Mouse (Mus musculus): ENCODE measurements at regions not wholly inside any gene's neighbourhood (a gene's known extent, or its start where the extent isn't known, plus 50 kb on each side); places are given as distances from the start of the nearest gene placed in this dataset.

DNA sequence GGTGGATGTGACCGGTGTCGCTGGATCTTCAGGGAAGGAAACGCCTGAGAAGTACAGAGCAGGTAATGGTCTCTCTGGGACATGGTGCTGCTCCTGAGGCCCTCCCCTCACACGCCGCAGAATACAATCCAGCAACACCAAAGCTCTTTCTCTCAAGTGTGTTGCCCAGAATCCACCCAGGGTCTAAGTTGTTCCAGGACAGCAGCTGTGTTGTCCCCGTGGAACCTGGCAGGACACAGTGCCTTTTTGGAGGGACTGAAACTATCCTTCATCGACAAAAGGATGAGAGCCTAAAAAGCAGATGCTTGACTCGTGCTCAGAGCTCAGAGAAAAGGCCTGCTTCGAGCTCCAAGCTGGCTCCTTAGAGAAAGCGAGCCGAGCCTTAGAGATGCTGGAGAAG, 77.8 kb upstream of the Irf2bp2 start:
- no peaks in the 10 kb centered on the region for H3K9me3 ChIP-seq
- H3K4me2 ChIP-seq = no peak overlapping the region
- H3K4me3 ChIP-seq = no peak overlapping the region
- no peak overlapping the region for H3K27ac ChIP-seq
- H3K4me1 ChIP-seq = peaks cover 37% of the 10 kb centered on the region
- H3K36me3 ChIP-seq = no peaks in the 10 kb centered on the region
- H3K27me3 ChIP-seq = no peaks in the 10 kb centered on the region
- H3K9ac ChIP-seq = no peak overlapping the region
- WGBS = 84% methylated on average over 11 of the region's 11 CpGs
- ATAC-seq (ENCODE audit: insufficient number of reproducible peaks, low FRiP score, low TSS enrichment, low read depth) = no peak

DNA sequence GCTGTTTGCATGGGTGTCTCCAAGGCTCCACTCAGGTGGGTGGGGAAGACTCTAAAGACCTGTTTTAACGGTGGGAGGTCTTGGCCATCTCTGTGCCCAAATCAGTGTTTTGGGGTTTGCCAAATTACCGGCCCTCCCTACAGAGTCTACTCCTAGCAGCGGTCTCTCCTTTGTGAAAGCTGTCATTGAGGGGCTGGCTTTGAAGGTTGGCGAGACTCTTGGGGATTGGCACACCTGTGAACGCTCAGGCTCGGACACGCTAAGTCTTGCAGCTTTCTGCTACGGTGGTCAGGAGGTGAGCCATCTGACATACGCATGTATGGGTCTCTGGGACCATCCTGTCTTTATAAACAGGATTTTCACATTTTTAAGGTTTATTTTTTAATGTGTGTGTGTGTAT, 76.1 kb upstream of the Irf2bp2 start:
- H3K9me3 ChIP-seq = no peaks in the 10 kb centered on the region
- no peak overlapping the region for H3K27ac ChIP-seq
- H3K4me3 ChIP-seq = no peak overlapping the region
- peaks cover 48% of the 10 kb centered on the region for H3K4me1 ChIP-seq
- no peak overlapping the region for H3K4me2 ChIP-seq
- 61% methylated on average over 9 of the region's 9 CpGs for WGBS
- H3K9ac ChIP-seq = no peak overlapping the region
- H3K36me3 ChIP-seq = no peaks in the 10 kb centered on the region
- no peaks in the 10 kb centered on the region for H3K27me3 ChIP-seq
- ATAC-seq (ENCODE audit: insufficient number of reproducible peaks, low FRiP score, low TSS enrichment, low read depth) = no peak

DNA sequence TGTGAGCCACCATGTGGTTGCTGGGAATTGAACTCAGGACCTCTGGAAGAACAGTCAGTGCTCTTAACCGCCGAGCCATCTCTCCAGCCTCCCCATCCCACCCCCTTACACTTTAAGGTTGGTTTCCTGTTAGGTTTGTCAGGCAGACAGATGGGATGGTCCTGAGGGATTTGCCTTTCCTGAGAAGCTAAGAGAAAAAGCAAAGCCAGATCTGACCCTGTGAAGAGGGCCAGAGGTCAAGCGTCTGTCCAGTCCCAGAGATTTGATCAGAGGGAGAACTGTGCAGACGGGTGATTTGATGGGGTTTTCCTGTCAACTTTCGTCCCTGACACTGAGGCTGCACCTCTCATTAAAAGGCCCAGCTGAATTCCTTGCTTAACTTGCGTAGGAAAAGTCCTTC, 75.4 kb upstream of the Irf2bp2 start:
- no peaks in the 10 kb centered on the region for H3K27me3 ChIP-seq
- H3K36me3 ChIP-seq = no peaks in the 10 kb centered on the region
- H3K9me3 ChIP-seq = no peaks in the 10 kb centered on the region
- ATAC-seq (ENCODE audit: insufficient number of reproducible peaks, low FRiP score, low TSS enrichment, low read depth) = no peak
- WGBS = 55% methylated on average over 6 of the region's 6 CpGs
- no peak overlapping the region for H3K9ac ChIP-seq
- peak overlapping the region; percentile 99; the same call in 1 of the 2 replicates for H3K27ac ChIP-seq
- H3K4me2 ChIP-seq = no peak overlapping the region
- H3K4me1 ChIP-seq = peaks cover 56% of the 10 kb centered on the region
- H3K4me3 ChIP-seq = no peak overlapping the region

DNA sequence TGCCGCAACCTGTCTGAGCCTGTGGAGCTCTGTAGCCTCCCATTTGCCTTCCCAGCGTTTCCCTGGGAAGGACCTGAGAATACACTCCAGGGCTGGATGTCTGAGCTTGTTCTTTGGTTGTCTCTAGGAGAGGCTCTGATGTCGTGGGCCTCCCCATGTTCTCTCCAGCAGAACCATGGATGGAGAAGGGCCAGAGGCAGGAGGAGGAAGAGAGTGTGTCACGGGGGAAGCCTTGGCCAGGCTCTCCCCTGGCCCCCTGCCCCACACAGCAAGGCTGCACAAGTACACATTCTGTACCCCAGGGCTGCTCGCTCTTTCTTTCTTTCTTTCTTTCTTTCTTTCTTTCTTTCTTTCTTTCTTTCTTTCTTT, 74.9 kb upstream of the Irf2bp2 start:
- Histone ChIP-seq H3K4me3 (no peak overlapping the region), H3K27ac (peak overlapping the region; percentile 99), H3K36me3 (no peaks in the 10 kb centered on the region), H3K4me1 (peaks cover 61% of the 10 kb centered on the region), H3K4me2 (no peak overlapping the region), H3K27me3 (no peaks in the 10 kb centered on the region), H3K9ac (no peak overlapping the region), H3K9me3 (no peaks in the 10 kb centered on the region)
- ATAC-seq (ENCODE audit: insufficient number of reproducible peaks, low FRiP score, low TSS enrichment, low read depth) = no peak
- 48% methylated on average over 5 of the region's 5 CpGs for WGBS

DNA sequence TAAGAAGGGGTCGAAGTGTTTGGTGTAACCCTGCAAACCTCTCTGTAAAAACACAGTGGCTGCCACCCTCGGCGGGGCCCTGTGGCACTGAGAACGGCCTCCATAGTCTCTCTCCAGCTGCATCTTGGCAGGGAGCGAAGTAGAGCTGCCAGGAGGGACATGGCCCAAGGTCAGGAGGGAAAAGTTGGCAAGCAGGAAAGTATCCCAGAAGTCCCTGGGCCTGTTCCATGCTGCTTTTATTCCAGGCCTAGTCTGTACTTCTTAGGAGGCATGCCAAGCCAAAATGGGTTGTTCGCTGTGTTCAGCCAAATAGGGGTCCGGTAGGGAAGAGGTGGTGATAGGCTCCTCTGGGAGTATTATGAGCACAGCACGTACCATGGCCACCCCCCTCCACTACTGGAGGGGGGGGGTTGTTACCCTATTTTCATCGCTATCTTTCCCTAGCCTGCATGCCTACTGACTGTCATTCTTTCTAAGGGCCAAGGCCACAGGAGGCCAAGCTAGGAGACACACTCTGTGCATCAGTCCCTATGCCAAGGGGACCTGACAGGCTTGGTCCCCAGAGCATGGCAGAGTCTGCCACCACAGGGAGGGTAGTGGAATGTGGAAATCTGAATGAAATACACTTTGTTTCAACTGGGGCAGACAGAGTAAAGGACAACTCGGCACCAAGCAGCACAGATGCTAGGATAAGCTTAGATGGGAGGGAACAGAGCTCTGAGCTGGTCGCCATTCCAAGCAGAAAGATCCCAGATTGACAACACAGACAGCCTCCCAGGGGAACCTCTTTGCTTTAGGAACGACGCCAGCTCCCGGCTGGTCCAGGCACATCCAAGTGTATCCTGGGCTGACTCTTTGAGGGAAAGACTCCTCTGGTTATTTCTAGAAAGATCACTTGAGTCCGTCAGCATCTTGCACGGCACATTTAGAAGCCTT, 74.2 kb upstream of the Irf2bp2 start:
- Histone ChIP-seq H3K4me2 (0 out of 2 replicates have a peak overlapping the region, but pooled peaks have one; percentile 26), H3K9ac (no peak overlapping the region), H3K9me3 (no peaks in the 10 kb centered on the region), H3K27me3 (no peaks in the 10 kb centered on the region), H3K4me3 (no peak overlapping the region), H3K27ac (peak overlapping the region; percentile 99), H3K4me1 (peaks cover 64% of the 10 kb centered on the region), H3K36me3 (no peaks in the 10 kb centered on the region)
- ATAC-seq (ENCODE audit: insufficient number of reproducible peaks, low FRiP score, low TSS enrichment, low read depth) = peak; percentile 46
- 30% methylated on average over 16 of the region's 16 CpGs for WGBS

DNA sequence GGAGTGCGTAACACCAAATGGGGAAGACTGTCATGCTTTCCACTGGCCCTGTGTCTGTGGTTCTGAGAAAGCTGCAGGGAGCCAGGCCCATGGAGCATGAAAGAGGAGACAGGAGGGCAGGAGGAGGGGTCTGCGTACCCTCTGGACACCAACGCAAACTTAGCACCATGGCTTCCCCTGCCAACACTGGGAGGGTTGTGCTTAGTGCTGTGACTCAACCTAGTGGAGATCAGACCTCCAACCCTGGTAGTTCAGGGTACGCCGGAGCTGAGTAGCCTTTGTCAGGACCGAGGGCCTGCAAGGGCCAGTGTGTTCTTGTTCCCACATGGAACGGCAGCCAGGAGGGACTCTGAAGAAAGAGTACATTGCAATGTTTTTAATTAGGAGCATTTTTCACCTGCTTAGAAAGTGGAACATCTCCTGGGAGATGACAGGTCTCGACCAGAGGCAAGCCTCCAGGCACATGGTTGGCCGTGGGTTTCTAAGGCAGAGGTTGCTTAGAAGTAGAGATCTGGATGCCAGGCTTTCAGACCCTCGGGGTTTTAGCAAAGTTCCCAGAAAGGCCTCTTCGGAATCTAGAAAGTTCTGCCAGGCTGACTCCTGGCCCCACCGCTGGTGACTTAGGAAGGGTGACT, 73.4 kb upstream of the Irf2bp2 start:
- H3K27ac ChIP-seq = peak overlapping the region; percentile 99
- 20% methylated on average over 12 of the region's 12 CpGs for WGBS
- H3K4me1 ChIP-seq = peaks cover 71% of the 10 kb centered on the region
- H3K4me2 ChIP-seq = peak overlapping the region; percentile 26
- no peak overlapping the region for H3K9ac ChIP-seq
- H3K36me3 ChIP-seq = no peaks in the 10 kb centered on the region
- no peak; the same call in 1 of the 2 replicates for ATAC-seq (ENCODE audit: insufficient number of reproducible peaks, low FRiP score, low TSS enrichment, low read depth)
- H3K4me3 ChIP-seq = no peak overlapping the region
- no peaks in the 10 kb centered on the region for H3K9me3 ChIP-seq
- H3K27me3 ChIP-seq = no peaks in the 10 kb centered on the region

DNA sequence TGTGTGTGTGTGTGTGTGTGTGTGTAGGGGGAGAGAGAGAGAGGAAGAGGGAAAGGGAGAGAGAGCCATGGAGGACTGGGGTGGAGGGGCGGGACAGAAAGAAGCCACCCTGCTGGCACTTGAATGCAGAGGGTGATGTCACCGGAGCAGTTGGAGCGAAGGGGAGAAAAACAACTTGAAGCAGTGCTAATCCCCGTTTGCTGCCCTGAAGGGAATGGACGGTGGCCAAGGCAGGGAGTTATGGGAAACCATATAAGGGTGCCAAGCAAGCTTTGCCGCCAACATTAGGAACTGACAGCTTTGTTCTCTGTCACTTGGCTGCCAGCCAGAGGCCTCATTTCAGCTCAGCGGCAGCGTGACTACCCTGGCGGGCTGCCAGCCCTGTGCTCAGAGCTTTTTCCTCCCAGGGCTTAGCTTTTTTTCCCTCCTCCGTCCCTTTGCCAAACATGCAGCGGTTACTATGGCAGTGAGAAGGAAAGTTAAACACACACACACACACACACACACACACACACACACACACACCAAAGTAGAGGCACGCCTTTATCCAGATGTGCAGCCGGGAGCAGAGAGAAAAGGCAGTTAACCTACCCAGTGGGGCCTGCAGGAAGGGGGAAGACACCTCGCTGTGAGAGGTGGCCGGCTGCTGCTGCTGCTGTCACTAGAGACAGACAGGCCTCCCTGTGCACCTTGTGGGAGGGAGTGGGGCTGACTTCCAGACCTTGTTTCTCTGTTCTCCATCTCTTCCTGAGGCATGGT, 72.7 kb upstream of the Irf2bp2 start:
- WGBS = 0% methylated on average over 14 of the region's 15 CpGs
- Histone ChIP-seq H3K4me2 (peak overlapping the region; percentile 45), H3K4me1 (peaks cover 78% of the 10 kb centered on the region), H3K4me3 (no peak overlapping the region), H3K9ac (no peak overlapping the region), H3K27ac (peak overlapping the region; percentile 99), H3K27me3 (no peaks in the 10 kb centered on the region), H3K9me3 (no peaks in the 10 kb centered on the region), H3K36me3 (no peaks in the 10 kb centered on the region)
- ATAC-seq (ENCODE audit: insufficient number of reproducible peaks, low FRiP score, low TSS enrichment, low read depth) = peak; percentile 89

DNA sequence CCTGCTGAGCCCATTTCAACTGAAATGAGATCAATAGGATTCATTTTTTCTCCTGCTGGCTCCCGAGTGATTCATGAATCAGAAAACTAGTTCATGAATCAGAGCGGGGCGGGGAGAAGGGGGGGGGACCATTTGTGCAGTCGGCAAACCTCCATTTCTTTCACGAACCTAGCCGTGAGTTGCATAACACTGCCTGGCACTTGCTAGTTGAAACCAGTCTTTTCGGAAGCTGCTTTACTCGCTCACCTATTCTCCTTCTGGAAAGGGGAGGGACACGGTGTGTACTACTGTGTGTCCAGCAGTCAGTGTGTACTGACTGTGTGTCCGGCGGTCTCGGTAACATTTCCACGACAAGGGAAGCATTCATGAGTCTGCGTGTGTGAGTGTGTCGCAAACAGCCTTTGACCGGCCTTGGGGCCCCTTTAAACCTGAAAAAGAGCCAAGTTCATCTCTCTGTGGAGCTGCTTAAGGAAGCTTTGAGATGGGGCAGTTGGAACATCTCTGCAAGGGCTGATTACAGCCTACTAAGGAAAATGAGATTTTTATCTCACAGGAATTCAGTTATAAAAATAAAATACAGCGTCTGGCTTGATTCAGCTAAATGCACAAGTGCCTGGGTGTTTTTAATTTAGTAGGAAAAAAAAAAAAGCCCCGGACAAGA, 71.9 kb upstream of the Irf2bp2 start:
- Histone ChIP-seq H3K36me3 (no peaks in the 10 kb centered on the region), H3K27ac (peak overlapping the region; percentile 99), H3K9me3 (no peaks in the 10 kb centered on the region), H3K9ac (no peak overlapping the region), H3K4me1 (peaks cover 86% of the 10 kb centered on the region), H3K27me3 (no peaks in the 10 kb centered on the region), H3K4me3 (peak overlapping the region; percentile 18), H3K4me2 (peak overlapping the region; percentile 45)
- WGBS = 6% methylated on average over 18 of the region's 18 CpGs
- no peak for ATAC-seq (ENCODE audit: insufficient number of reproducible peaks, low FRiP score, low TSS enrichment, low read depth)

DNA sequence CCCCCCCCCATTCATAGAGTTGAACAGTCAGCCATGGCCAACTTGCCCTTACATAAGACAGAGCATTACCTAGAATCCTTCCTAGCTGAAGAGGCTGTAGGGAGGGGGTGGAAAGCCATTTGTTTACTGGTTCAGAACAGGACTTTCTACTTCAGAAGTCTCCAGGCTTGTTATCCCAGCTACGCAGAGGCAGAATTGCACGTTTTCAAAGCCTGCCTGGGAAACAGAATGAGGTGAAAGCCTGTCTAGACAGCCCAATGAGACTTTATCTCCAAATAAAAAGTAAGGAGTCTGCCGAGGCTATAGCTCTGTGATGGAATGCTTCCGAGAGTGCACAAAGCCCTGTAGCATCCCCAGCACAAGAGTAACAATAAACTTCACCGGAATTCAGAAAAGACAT, 71.1 kb upstream of the Irf2bp2 start:
- Histone ChIP-seq H3K4me1 (peaks cover 92% of the 10 kb centered on the region), H3K9ac (no peak overlapping the region), H3K4me2 (0 out of 2 replicates have a peak overlapping the region, but pooled peaks have one; percentile 45), H3K9me3 (no peaks in the 10 kb centered on the region), H3K36me3 (no peaks in the 10 kb centered on the region), H3K27me3 (no peaks in the 10 kb centered on the region), H3K27ac (peak overlapping the region; percentile 99), H3K4me3 (no peak overlapping the region)
- WGBS = 28% methylated on average over 5 of the region's 5 CpGs
- no peak for ATAC-seq (ENCODE audit: insufficient number of reproducible peaks, low FRiP score, low TSS enrichment, low read depth)

DNA sequence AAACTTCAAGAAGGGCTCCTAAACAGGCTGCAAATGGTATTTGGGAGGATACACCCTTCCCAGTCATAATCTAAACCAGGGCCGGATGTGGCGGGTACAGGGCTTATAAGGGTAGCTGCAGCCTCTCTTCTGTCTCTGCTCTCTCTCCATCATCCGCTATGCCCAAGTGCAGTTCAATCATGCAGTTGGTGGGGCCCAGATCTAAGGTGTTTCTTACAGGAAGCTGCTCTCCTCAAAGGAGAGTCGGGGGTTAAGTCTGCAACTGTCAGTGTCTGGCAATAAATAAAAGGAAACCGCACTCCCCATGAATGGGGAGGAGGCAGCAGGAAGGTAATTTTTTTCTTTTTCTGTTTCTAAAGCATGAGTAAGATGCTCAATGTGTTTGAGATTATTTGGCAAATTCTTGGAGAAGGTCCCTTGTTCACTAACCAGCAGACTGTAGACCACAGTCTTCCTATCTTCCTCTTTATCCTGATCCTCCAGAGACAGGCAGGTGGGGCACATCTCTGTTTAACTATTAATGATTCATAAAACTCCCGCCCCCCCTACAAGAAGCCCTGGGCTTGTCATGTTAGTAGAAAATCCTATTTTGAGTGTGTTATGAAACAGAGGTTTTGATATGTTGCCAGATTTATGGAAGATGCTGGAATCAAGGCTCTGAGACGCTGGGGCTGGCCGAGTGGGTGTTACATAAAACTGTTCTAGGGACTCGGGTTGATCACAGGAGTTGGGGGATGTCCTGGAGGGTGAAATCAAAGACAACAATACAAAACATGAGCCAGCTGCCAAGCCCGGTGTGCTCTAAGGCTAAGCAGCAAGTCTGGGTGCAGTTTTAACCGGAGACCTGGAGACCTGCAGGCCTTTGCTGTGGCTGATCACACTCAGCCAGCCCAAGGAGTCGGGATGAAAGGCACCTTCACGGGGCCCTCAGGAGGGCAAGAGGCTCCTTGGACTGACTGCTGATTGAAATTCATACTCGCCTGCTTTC, 69.3 kb upstream of the Irf2bp2 start:
- Histone ChIP-seq H3K27ac (peak overlapping the region; percentile 81), H3K4me1 (peaks cover 86% of the 10 kb centered on the region), H3K9ac (no peak overlapping the region), H3K4me2 (peak overlapping the region; percentile 13; the same call in 1 of the 2 replicates), H3K27me3 (no peaks in the 10 kb centered on the region), H3K36me3 (no peaks in the 10 kb centered on the region), H3K9me3 (no peaks in the 10 kb centered on the region), H3K4me3 (no peak overlapping the region)
- no peak for ATAC-seq (ENCODE audit: insufficient number of reproducible peaks, low FRiP score, low TSS enrichment, low read depth)
- WGBS = 20% methylated on average over 14 of the region's 14 CpGs
